Mouse (Mus musculus): ENCODE data around the gene Mgp. TPM values are rescaled to one million over a fixed set of nuclear protein-coding genes. Genes with fewer than 3 reads are reported as not detected.
A peak's percentile ranks its signal among the peaks of the same experiment; 100 is the strongest.

Gene Mgp
- polyA plus RNA-seq, 1 experiment from 2014 or later, result 918 TPM

DNA sequence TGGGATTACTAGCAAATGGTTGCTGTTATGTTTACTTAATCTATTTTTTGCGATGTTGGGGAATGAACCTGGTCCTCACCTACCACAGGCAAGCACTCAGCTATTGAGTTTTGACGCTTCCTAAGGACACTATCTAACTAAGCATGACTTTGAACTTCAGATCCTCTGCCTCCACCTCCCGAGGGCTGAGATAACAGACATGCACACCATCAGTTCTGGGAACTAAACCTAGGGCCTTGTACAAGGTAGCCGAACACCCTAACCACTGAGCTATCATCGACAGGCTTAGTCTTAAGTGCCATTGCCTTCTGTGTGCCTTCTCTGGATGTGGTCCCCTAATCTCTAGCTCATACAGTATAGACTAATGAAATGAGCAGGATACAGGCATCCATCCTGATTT, 10.3 kb downstream of the Mgp start:
- Histone ChIP-seq H3K9me3 (no peaks in the 10 kb centered on the region), H3K4me1 (peaks cover 20% of the 10 kb centered on the region), H3K4me3 (no peak overlapping the region), H3K27me3 (no peaks in the 10 kb centered on the region), H3K4me2 (no peak overlapping the region), H3K36me3 (no peaks in the 10 kb centered on the region), H3K9ac (no peak overlapping the region), H3K27ac (no peak overlapping the region)
- WGBS, result 84% methylated on average over 5 of the region's 5 CpGs
- ATAC-seq (ENCODE audit: borderline replicate concordance, extremely low read depth, low FRiP score, low TSS enrichment), result no peak

DNA sequence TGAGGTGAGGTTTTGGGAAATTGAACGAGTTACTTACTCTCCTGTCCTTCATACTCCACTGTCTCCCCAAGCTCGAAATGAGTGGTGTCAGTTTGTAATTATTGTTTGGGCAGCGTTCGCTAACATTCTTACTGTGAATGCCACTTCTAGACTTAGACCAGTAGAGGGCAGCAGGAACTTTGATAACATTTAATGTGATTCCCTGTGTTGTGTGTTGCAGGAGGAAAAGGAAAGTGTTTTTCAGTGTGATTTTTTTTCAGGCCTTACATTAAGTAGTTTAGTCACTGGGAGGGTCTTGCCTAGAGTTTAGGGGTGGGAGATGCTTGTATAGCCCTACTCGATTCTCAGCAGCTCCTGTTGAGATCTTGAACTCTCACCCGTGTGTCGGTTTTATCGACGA, 14.6 kb downstream of the Mgp start:
- WGBS, result 19% methylated on average over 9 of the region's 9 CpGs
- peak overlapping the region; percentile 65 for H3K27ac ChIP-seq
- no peaks in the 10 kb centered on the region for H3K9me3 ChIP-seq
- 0 out of 2 replicates have a peak overlapping the region, but pooled peaks have one; percentile 7 for H3K4me2 ChIP-seq
- no peak overlapping the region for H3K4me3 ChIP-seq
- H3K36me3 ChIP-seq, result no peaks in the 10 kb centered on the region
- no peak for ATAC-seq (ENCODE audit: borderline replicate concordance, extremely low read depth, low FRiP score, low TSS enrichment)
- H3K27me3 ChIP-seq, result no peaks in the 10 kb centered on the region
- H3K9ac ChIP-seq, result no peak overlapping the region
- H3K4me1 ChIP-seq, result peaks cover 44% of the 10 kb centered on the region

DNA sequence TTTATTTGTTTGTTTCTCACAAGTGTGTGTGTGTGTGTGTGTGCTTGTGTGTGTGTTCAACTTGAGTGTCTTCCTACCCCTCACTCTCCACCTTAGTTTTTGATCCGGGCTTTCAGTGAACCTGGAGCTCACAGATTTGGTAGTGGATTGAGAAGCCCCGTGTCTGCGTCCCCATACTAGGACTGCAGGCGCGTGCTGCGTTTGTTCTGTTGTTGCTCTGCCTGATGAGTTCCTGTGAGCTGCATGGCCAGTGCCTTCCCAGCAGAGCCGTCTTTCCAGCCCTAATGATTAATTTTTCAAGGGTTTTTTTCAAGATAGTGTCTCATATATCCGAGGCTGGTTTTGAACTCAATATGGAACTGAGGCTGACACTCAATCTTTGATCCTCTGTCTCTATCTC, 17.2 kb downstream of the Mgp start:
- no peak for ATAC-seq (ENCODE audit: borderline replicate concordance, extremely low read depth, low FRiP score, low TSS enrichment)
- H3K4me1 ChIP-seq, result peaks cover 45% of the 10 kb centered on the region
- H3K27me3 ChIP-seq, result no peaks in the 10 kb centered on the region
- 19% methylated on average over 8 of the region's 8 CpGs for WGBS
- H3K9me3 ChIP-seq, result no peaks in the 10 kb centered on the region
- H3K36me3 ChIP-seq, result no peaks in the 10 kb centered on the region
- peak overlapping the region; percentile 52; the same call in 1 of the 2 replicates for H3K4me2 ChIP-seq
- no peak overlapping the region for H3K9ac ChIP-seq
- H3K4me3 ChIP-seq, result no peak overlapping the region
- H3K27ac ChIP-seq, result peak overlapping the region; percentile 94

DNA sequence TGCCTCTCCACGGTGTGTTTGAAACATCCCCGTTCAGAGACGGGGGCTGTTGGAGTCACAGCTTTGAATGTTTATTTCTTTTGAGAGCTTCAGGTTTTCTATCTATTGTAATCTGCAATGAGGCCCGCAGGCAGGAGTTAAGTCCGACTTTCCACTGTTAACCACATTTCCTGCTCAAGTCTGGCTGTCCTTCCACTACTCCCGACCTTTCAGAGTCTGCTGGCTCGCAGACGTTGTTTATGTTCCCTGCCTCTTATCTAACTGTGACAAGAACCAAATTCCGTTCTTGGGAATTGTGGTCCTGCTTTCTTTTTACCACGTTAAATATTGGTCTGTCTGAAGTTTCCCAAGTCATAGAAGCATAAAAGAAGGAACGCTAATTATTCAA, 17.8 kb downstream of the Mgp start:
- no peaks in the 10 kb centered on the region for H3K27me3 ChIP-seq
- no peak overlapping the region; the same call in 1 of the 2 replicates for H3K9ac ChIP-seq
- no peaks in the 10 kb centered on the region for H3K36me3 ChIP-seq
- ATAC-seq (ENCODE audit: borderline replicate concordance, extremely low read depth, low FRiP score, low TSS enrichment), result peak; percentile 58; the same call in 1 of the 2 replicates
- H3K4me3 ChIP-seq, result peak overlapping the region; percentile 19; the same call in 1 of the 2 replicates
- peak overlapping the region; percentile 52 for H3K4me2 ChIP-seq
- 6% methylated on average over 11 of the region's 11 CpGs for WGBS
- peak overlapping the region; percentile 94 for H3K27ac ChIP-seq
- no peaks in the 10 kb centered on the region for H3K9me3 ChIP-seq
- H3K4me1 ChIP-seq, result peaks cover 46% of the 10 kb centered on the region

DNA sequence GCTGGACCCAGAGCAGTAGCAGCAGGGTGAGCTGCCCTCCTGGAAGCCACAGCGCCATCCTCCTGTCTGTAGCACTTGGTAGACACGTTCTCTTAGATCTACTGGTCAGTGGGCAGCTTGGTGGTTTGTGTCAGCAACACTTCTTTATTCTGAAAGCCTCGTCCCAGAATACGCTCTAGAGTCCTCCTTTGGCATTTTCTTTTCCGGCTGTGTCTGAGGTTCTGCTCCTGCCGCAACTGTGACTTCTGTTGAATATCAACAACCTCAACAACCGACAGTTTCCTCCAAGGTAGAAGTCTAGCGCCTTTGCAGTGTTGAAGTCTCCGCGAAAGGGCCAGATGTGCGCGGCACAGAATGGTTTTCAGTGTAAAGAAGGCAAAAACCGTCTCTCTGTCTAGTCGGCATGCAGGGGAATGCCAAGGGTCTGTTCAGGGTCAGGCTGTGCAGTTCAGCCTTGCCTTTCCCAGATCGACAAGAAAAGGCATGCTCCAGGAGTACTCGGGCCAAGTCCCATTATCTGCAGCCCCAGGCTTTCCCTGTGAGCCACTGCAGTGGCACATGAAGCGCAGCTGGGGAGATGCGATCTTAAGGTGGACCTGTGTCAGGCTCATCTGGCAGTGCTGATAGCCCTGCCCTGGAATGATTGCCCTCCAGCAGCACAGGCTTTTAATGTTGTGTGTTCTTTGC, 18.3 kb downstream of the Mgp start, which contains the start of gene Art4:
Gene Art4 (minus strand): TSS at position 548 of the 687 bp plus-strand sequence.
- Histone ChIP-seq H3K27me3 (no peaks in the 10 kb centered on the region), H3K4me3 (peak within 1 kb of the TSS; percentile 19), H3K9me3 (no peaks in the 10 kb centered on the region), H3K4me1 (peaks cover 49% of the 10 kb centered on the region), H3K9ac (no peak within 1 kb of the TSS; the same call in 1 of the 2 replicates), H3K27ac (peak within 1 kb of the TSS; percentile 94), H3K4me2 (peak within 1 kb of the TSS; percentile 52), H3K36me3 (no peaks in the 10 kb centered on the region)
- 17% methylated on average over 18 of the region's 18 CpGs for WGBS
- peak; percentile 67 for ATAC-seq (ENCODE audit: borderline replicate concordance, extremely low read depth, low FRiP score, low TSS enrichment)

DNA sequence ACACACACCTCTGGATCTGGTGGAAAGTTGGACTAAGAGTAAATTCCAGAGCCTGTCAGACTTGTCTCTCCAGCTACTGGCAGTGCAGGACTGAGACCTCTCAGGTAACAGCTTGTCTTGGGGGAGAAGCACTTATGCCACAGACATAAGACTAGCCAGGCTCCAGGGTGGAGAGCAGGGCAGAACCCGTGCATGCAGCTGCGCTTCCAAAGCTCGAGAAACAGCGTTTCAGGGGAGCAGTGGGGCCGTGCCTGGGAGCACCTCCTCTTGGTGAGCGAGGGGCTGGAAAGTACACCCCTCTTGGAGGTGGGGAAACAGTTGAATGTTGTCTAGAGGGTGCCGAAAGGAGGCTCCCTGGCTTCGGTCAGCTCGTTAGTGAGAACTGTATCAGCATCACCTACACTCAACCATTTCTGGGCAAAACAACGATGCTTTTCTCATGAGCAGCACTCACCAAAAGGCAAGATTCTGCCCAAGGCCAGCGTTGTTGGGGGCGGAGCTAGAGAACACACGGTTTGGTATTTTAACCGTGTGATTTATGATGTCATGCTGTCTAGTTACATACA, 19.5 kb downstream of the Mgp start:
- peak; percentile 53; the same call in 1 of the 2 replicates for ATAC-seq (ENCODE audit: borderline replicate concordance, extremely low read depth, low FRiP score, low TSS enrichment)
- 13% methylated on average over 14 of the region's 14 CpGs for WGBS
- Histone ChIP-seq H3K27me3 (no peaks in the 10 kb centered on the region), H3K9me3 (no peaks in the 10 kb centered on the region), H3K4me3 (peak overlapping the region; percentile 23), H3K9ac (peak overlapping the region; percentile 11; the same call in 1 of the 2 replicates), H3K36me3 (no peaks in the 10 kb centered on the region), H3K4me2 (peak overlapping the region; percentile 52), H3K4me1 (peaks cover 44% of the 10 kb centered on the region), H3K27ac (peak overlapping the region; percentile 88)

DNA sequence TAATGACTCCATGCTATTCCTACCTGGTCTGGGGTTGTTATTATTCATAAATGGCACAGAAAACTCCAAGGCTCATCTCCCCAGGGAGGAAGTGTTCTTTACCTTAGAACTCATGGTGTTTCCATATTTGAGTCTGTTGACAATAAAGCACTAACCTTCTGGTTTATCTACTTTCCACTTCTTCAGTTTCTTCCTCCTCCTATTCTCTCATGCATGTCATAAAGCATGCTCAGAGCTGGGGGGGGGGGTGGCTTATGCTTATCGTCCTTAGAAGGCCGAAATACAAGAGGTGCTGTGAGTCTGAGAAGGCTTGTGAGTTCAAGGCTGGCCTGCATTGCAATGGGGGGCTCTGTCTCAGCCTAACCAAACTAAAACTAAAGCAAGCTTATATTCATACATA, 20.4 kb downstream of the Mgp start:
- WGBS, result 76% methylated on average over 2 of the region's 2 CpGs

DNA sequence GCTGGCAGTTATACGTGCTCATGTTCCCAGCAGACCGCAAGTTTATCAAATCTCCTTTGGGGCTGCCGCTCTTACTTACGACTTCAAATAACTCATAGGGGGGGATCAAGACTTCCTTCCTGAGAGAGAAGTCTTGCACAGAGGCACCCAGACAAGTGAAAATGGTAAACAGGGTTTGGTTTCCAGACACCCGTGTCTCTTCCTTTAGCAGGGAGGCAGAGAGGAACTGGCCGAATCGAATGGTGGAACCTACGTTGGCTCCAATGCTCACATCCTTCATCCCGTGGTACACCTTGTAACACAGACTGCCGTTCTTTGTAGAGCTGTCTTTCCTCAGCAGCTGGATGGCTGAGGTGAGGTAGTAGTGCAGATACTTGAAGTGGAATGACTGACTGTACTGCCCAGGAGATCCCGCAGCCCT, 21.3 kb downstream of the Mgp start:
- Histone ChIP-seq H3K9ac (no peak overlapping the region), H3K27ac (no peak overlapping the region), H3K27me3 (no peaks in the 10 kb centered on the region), H3K4me3 (no peak overlapping the region), H3K9me3 (no peaks in the 10 kb centered on the region), H3K36me3 (no peaks in the 10 kb centered on the region), H3K4me2 (no peak overlapping the region), H3K4me1 (peaks cover 37% of the 10 kb centered on the region)
- ATAC-seq (ENCODE audit: borderline replicate concordance, extremely low read depth, low FRiP score, low TSS enrichment), result no peak
- WGBS, result 80% methylated on average over 11 of the region's 11 CpGs

More for the DNA sequence above, 20.4 kb downstream of the Mgp start:
- Histone ChIP-seq H3K4me3 (no peak overlapping the region), H3K4me1 (peaks cover 40% of the 10 kb centered on the region), H3K4me2 (no peak overlapping the region), H3K36me3 (no peaks in the 10 kb centered on the region), H3K27ac (peak overlapping the region; percentile 88; the same call in 1 of the 2 replicates), H3K9ac (no peak overlapping the region), H3K9me3 (no peaks in the 10 kb centered on the region), H3K27me3 (no peaks in the 10 kb centered on the region)
- ATAC-seq (ENCODE audit: borderline replicate concordance, extremely low read depth, low FRiP score, low TSS enrichment), result no peak

DNA sequence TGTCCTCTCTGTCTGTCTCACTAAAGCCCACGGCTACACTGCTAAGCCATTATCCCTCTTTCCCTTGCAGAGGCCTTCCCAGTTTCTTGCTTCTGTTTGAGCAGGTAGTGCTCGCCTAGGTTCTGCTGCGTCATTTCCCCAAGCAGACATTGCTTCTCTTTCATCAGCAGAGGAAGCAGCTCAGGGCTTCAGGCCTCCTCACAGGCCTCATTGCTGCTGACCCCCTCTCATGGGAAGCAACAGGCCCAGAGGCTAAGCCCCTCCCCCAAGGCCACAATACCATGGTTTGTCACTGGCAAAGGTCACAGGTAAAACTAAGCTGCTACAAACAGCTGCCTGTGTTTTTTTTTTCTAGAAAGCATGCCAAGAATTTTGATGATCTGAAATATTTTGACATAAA, 22.9 kb downstream of the Mgp start:
- no peak for ATAC-seq (ENCODE audit: borderline replicate concordance, extremely low read depth, low FRiP score, low TSS enrichment)
- Histone ChIP-seq H3K4me3 (no peak overlapping the region), H3K4me1 (peaks cover 22% of the 10 kb centered on the region), H3K36me3 (no peaks in the 10 kb centered on the region), H3K9me3 (no peaks in the 10 kb centered on the region), H3K4me2 (no peak overlapping the region), H3K27me3 (no peaks in the 10 kb centered on the region), H3K9ac (no peak overlapping the region), H3K27ac (no peak overlapping the region)
- 50% methylated on average over 3 of the region's 3 CpGs for WGBS

DNA sequence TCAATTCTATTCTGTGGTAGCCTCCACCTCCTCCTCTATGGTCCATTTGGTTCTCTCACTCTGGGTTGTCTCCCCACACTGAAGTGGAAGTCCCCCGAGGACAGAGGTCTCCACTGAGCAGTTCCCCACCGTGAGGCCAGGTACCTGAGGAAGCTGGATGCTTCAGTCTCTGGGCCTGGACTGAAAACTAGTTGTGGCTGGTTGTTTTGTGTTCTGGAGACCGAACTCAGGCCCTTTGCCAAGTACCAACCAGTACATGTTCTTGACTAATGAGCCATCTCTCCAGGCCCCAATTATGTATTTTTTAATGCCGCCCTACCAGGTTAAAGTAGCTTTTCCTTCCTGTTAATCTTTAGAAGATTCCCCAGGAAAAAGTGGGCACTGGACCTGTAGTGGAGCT, 23.3 kb downstream of the Mgp start:
- Histone ChIP-seq H3K4me3 (no peak overlapping the region), H3K9me3 (no peaks in the 10 kb centered on the region), H3K27me3 (no peaks in the 10 kb centered on the region), H3K9ac (no peak overlapping the region), H3K27ac (no peak overlapping the region), H3K4me2 (no peak overlapping the region), H3K4me1 (peaks cover 18% of the 10 kb centered on the region), H3K36me3 (no peaks in the 10 kb centered on the region)
- 79% methylated on average over 4 of the region's 4 CpGs for WGBS
- no peak for ATAC-seq (ENCODE audit: borderline replicate concordance, extremely low read depth, low FRiP score, low TSS enrichment)

DNA sequence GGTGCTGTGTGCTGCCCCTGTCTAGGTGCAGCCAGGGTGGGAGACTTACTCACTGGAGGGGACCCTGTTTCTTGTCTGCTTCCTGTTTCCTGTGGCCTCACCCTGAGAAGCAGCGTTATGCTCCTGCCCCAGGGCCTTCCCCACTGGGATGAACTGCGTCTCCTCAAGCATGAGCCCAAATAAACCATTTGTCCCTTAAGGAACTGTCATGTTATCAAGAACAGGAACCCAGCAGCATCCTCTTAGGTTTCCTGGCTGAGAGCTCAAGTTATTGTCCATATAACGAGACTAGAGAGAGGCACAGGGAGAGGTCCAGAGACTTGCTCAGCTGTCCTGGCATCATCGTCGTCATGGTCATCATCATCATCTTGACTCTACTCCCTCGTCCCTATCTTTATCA, 25.4 kb downstream of the Mgp start:
- WGBS, result 64% methylated on average over 6 of the region's 6 CpGs
- Histone ChIP-seq H3K27me3 (no peaks in the 10 kb centered on the region), H3K4me2 (no peak overlapping the region), H3K9me3 (no peaks in the 10 kb centered on the region), H3K4me3 (no peak overlapping the region), H3K27ac (no peak overlapping the region), H3K4me1 (peaks cover 4% of the 10 kb centered on the region), H3K36me3 (no peaks in the 10 kb centered on the region), H3K9ac (no peak overlapping the region)
- no peak for ATAC-seq (ENCODE audit: borderline replicate concordance, extremely low read depth, low FRiP score, low TSS enrichment)

DNA sequence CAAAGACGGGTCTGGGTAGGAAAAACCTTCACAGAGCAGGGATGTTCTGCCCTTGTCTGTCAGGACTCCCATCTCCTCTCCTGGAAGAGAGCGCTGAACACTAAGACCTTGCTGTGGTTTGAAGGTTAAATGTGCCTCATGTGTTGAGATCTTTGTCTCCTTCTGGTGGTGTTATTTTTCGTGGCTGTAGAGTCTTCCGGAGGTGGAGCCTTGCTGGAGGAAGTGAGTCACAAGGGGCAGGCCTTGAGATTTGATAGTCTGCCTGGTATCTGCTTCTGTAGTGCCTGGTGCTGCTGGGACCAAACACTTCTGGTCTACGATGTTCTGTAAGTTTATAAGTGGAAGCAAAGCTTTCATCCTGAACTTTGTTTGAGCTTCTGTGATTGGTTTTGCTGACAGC, 26.7 kb downstream of the Mgp start:
- no peaks in the 10 kb centered on the region for H3K9me3 ChIP-seq
- H3K4me3 ChIP-seq, result no peak overlapping the region
- no peak overlapping the region for H3K9ac ChIP-seq
- no peak for ATAC-seq (ENCODE audit: borderline replicate concordance, extremely low read depth, low FRiP score, low TSS enrichment)
- H3K27me3 ChIP-seq, result no peaks in the 10 kb centered on the region
- peaks cover 4% of the 10 kb centered on the region for H3K4me1 ChIP-seq
- no peak overlapping the region for H3K4me2 ChIP-seq
- no peaks in the 10 kb centered on the region for H3K36me3 ChIP-seq
- WGBS, result 82% methylated on average over 5 of the region's 5 CpGs
- no peak overlapping the region for H3K27ac ChIP-seq
